7 mouse cellular contexts compared by ENCODE assay signal in the genomic region with DNA sequence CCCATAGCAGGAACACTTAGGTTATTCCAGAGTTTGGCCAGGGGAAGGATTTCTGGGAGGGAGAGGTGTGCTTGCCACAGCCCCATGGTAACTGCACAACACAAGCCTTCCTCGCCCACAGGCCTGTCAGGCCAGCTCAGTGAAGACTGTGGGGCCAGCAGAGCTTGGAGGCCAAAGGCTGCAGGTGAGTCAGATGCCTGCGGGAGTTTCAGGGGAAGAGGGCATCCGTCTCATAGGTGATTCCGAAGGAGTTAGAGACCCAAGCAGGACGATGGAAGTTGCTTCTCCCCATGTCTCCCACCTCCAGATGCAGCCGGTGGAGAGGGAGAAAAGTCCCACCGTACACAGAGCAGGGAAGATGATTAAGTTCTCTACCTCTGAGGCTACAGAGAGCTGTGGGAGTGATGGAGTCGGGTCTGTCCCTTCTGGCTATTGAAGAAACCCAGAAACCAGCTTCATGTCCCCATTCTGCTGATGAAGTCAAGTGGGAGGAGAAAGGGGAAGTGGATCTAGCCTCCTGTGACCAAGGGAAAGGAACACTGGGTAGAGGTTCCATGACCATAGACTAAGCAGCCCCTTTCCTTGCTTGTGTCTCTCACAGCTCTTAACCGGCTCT. TPM values are rescaled to one million over a fixed set of nuclear protein-coding genes. Genes with fewer than 3 reads are reported as not detected.
DNase-seq lines count a peak whose midpoint lies in the region; ATAC-seq and TF ChIP-seq lines count a peak whose summit lies in the region.

A gene (plus strand): TSS at position 120 of the 616 bp plus-strand sequence.

- H3K27me3 ChIP-seq in thymus, adult 2 months (ENCODE audit: control insufficient read depth, insufficient read depth, low read length), result no peaks in the 10 kb centered on the region
- H3K27me3 ChIP-seq in forebrain, embryonic 16.5 days (replicated peaks; ENCODE audit: control insufficient read depth, insufficient read depth, low read length), result no peaks in the 10 kb centered on the region
- 0 out of 2 replicates have a peak, but pooled peaks cover 4% of the 10 kb centered on the region for H3K27me3 ChIP-seq in liver, embryonic 11.5 days (replicated peaks; ENCODE audit: control insufficient read depth, insufficient read depth, low read length)
- no peaks in the 10 kb centered on the region for H3K27me3 ChIP-seq in stomach, embryonic 14.5 days (ENCODE audit: control insufficient read depth, insufficient read depth, low read length)

- peaks cover 30% of the 10 kb centered on the region for H3K4me1 ChIP-seq in thymus, adult 2 months (replicated peaks; ENCODE audit: control insufficient read depth, insufficient read depth, low read length)
- peaks cover 17% of the 10 kb centered on the region for H3K4me1 ChIP-seq in forebrain, embryonic 16.5 days (replicated peaks; ENCODE audit: control insufficient read depth, insufficient read depth, low read length)
- H3K4me1 ChIP-seq in liver, embryonic 11.5 days (replicated peaks; ENCODE audit: control insufficient read depth, insufficient read depth, low read length), result peaks cover 26% of the 10 kb centered on the region
- peaks cover 17% of the 10 kb centered on the region for H3K4me1 ChIP-seq in stomach, embryonic 14.5 days (ENCODE audit: control insufficient read depth, insufficient read depth, low read length)

- H3K9me3 ChIP-seq in forebrain, embryonic 16.5 days (ENCODE audit: control insufficient read depth, low read length), result no peaks in the 10 kb centered on the region
- no peaks in the 10 kb centered on the region for H3K9me3 ChIP-seq in liver, embryonic 11.5 days (ENCODE audit: control insufficient read depth, low read length)
- H3K9me3 ChIP-seq in stomach, embryonic 14.5 days (ENCODE audit: control insufficient read depth, low read depth, low read length), result no peaks in the 10 kb centered on the region

- DNase-seq in thymus, adult 2 months, result no peak
- no peak for DNase-seq in thymus, postnatal 0 days (ENCODE audit: low spot score)
- no peak for DNase-seq in liver, embryonic 11.5 days (ENCODE audit: low spot score)
- DNase-seq in gastrocnemius, postnatal 4 days (ENCODE audit: low spot score in 2 of 2), result no peak
- DNase-seq in thymus, postnatal 14 days, result no peak

- peak within 1 kb of the TSS; percentile 86 for H3K27ac ChIP-seq in thymus, adult 2 months (ENCODE audit: control insufficient read depth, insufficient read depth, low read length)
- H3K27ac ChIP-seq in forebrain, embryonic 16.5 days (ENCODE audit: low read length), result peak within 1 kb of the TSS; percentile 54
- peak within 1 kb of the TSS; percentile 47 for H3K27ac ChIP-seq in liver, embryonic 11.5 days (ENCODE audit: low read depth, low read length)
- peak within 1 kb of the TSS; percentile 88 for H3K27ac ChIP-seq in stomach, embryonic 14.5 days (ENCODE audit: low read length)

- no peak within 1 kb of the TSS for H3K4me3 ChIP-seq in thymus, adult 2 months (ENCODE audit: control insufficient read depth, insufficient read depth, low read length)
- H3K4me3 ChIP-seq in forebrain, embryonic 16.5 days (replicated peaks; ENCODE audit: low read length), result no peak within 1 kb of the TSS
- no peak within 1 kb of the TSS for H3K4me3 ChIP-seq in liver, embryonic 11.5 days (ENCODE audit: low read depth, low read length)
- H3K4me3 ChIP-seq in stomach, embryonic 14.5 days (ENCODE audit: low read depth, low read length), result no peak within 1 kb of the TSS

- TF ChIP-seq POLR2A in thymus, adult 2 months (IDR thresholded peaks at IDR 0.05; ENCODE audit: control insufficient read depth, extremely low read depth, insufficient read depth, low read length, poor library complexity), result no peak

- TF ChIP-seq CTCF in thymus, adult 2 months (IDR thresholded peaks at IDR 0.05; ENCODE audit: borderline replicate concordance, control insufficient read depth, extremely low read depth, insufficient read depth, low read length, poor library complexity), result no peak

- no peak within 1 kb of the TSS for H3K4me2 ChIP-seq in forebrain, embryonic 16.5 days (ENCODE audit: low read length)
- H3K4me2 ChIP-seq in liver, embryonic 11.5 days, result peak within 1 kb of the TSS; percentile 38
- no peak within 1 kb of the TSS for H3K4me2 ChIP-seq in stomach, embryonic 14.5 days (replicated peaks; ENCODE audit: low read depth, low read length)

- no peak for ATAC-seq in forebrain, embryonic 16.5 days
- ATAC-seq in liver, embryonic 11.5 days (replicated peaks; ENCODE audit: low FRiP score), result no peak
- no peak for ATAC-seq in stomach, embryonic 14.5 days (ENCODE audit: insufficient number of reproducible peaks, insufficient read depth, low FRiP score, low read depth)

- H3K36me3 ChIP-seq in thymus, adult 2 months (ENCODE audit: control insufficient read depth, insufficient read depth, low read length), result no peaks in the 10 kb centered on the region
- H3K36me3 ChIP-seq in forebrain, embryonic 16.5 days (ENCODE audit: control insufficient read depth, insufficient read depth), result no peaks in the 10 kb centered on the region
- H3K36me3 ChIP-seq in liver, embryonic 11.5 days (ENCODE audit: control insufficient read depth, insufficient read depth, low read length), result peaks cover 7% of the 10 kb centered on the region; the same call in 1 of the 2 replicates
- peaks cover 7% of the 10 kb centered on the region; the same call in 1 of the 2 replicates for H3K36me3 ChIP-seq in stomach, embryonic 14.5 days (ENCODE audit: control insufficient read depth, insufficient read depth, low read length)

- peak within 1 kb of the TSS; percentile 22 for H3K9ac ChIP-seq in forebrain, embryonic 16.5 days (replicated peaks; ENCODE audit: low read depth, low read length)
- H3K9ac ChIP-seq in liver, embryonic 11.5 days (ENCODE audit: low read depth, low read length), result peak within 1 kb of the TSS; percentile 50; the same call in 1 of the 2 replicates
- peak within 1 kb of the TSS; percentile 6; the same call in 1 of the 2 replicates for H3K9ac ChIP-seq in stomach, embryonic 14.5 days (replicated peaks; ENCODE audit: low read depth, low read length)

- WGBS in thymus, adult 2 months, result 82% methylated on average over 9 of the region's 9 CpGs
- 86% methylated on average over 9 of the region's 9 CpGs for WGBS in forebrain, embryonic 16.5 days
- 75% methylated on average over 9 of the region's 9 CpGs for WGBS in liver, embryonic 11.5 days
- 88% methylated on average over 9 of the region's 9 CpGs for WGBS in stomach, embryonic 14.5 days

RNA-seq across cellular contexts. Expression of the gene that starts here (rescaled TPM):
- 1.1 and 2.0 TPM in 2 replicates for polyA plus RNA-seq in thymus, adult 2 months (2012; rRNA removed)
- 1.0 and 1.8 TPM in 2 replicates for polyA plus RNA-seq in thymus, postnatal 0 days (2015; fragmentation: Nextera tagmentation; extraction: Ambion mirVana)
- polyA plus RNA-seq in forebrain, embryonic 16.5 days (2015; fragmentation: Nextera tagmentation; extraction: Ambion mirVana), result 0.35 and 0.53 TPM in 2 replicates
- not detected in 2 replicates for polyA plus RNA-seq in liver, embryonic 11.5 days (2014; fragmentation: Nextera tagmentation; extraction: Ambion mirVana)
- polyA plus RNA-seq in stomach, embryonic 14.5 days (2014; fragmentation: Nextera tagmentation; extraction: Ambion mirVana), result not detected in 2 replicates
- total RNA-seq in gastrocnemius, postnatal 4 days (2021), result under 1 TPM in 1 of 2 experiments, not detected in 1; 0.47 TPM
